Mouse (Mus musculus): ENCODE measurements around the gene Aox2.

GRCm38 (mm10) chr1:58403745-58404144 lies 125.6 kb downstream of the Aox2 start:
- TF ChIP-seq CHD2 (IDR thresholded peaks at IDR 0.05; ENCODE audit: low read depth, low read length), result no peak
- TF ChIP-seq ZC3H11A (IDR thresholded peaks at IDR 0.05; ENCODE audit: borderline replicate concordance, low read depth, low read length), result no peak
- no peak for TF ChIP-seq HCFC1 (IDR thresholded peaks at IDR 0.05; ENCODE audit: borderline replicate concordance, insufficient read depth, low read length)
